Mouse (Mus musculus) heart, postnatal 36 days (tissue): ENCODE data around the gene Fam161b. TPM values are rescaled to one million over a fixed set of nuclear protein-coding genes. Genes with fewer than 3 reads are reported as not detected.

Source experiments
- total RNA-seq, 2 experiments: library from RNA; stranded (reverse); gene quantifications; 2 replicates each; pipeline ENCODE4 v1.2.3; 2021

Fam161b gene
- total RNA-seq, 2 experiments from 2014 or later = 8.5 to 10.3 TPM

Other genes with a start within 250 kb of the Fam161b start
- 1 to 10 TPM; 8.5 to 8.8 TPM for gene Dnal1, start 247.5 kb downstream of the Fam161b start, total RNA-seq
- gene Pnma1, start 213.3 kb downstream of the Fam161b start, total RNA-seq = under 1 TPM; 0.11 to 0.22 TPM
- 10 to 100 TPM; 15.6 to 15.9 TPM for gene Elmsan1, start 143.0 kb downstream of the Fam161b start, total RNA-seq
- gene Ptgr2, start 76.6 kb downstream of the Fam161b start, total RNA-seq = 100 to 1,000 TPM; 210 to 234 TPM
- gene Zfp410, start 45.0 kb downstream of the Fam161b start, total RNA-seq = 10 to 100 TPM; 23.8 to 25.4 TPM
- 100 to 1,000 TPM; 105 to 114 TPM for gene Coq6, start 176 bp downstream of the Fam161b start, total RNA-seq
- 10 to 100 TPM; 61.6 to 68.2 TPM for gene Entpd5, start 47.2 kb upstream of the Fam161b start, total RNA-seq
- gene Bbof1, start 47.2 kb upstream of the Fam161b start, total RNA-seq = 1 to 10 TPM; 1.2 TPM
- 10 to 100 TPM; 11.7 to 12.1 TPM for gene Rnf113a2, start 55.4 kb upstream of the Fam161b start, total RNA-seq
- gene Aldh6a1, start 89.2 kb upstream of the Fam161b start, total RNA-seq = 100 to 1,000 TPM; 208 to 210 TPM
- 10 to 100 TPM; 12.4 to 14.9 TPM for gene Lin52, start 89.6 kb upstream of the Fam161b start, total RNA-seq
- gene Vsx2, start 207.9 kb upstream of the Fam161b start, total RNA-seq = not detected